Mouse (Mus musculus) midbrain, embryonic 10.5 days (tissue): ENCODE results near the gene Bnipl. TPM values are rescaled to one million over a fixed set of nuclear protein-coding genes. Genes with fewer than 3 reads are reported as not detected.

ENCODE experiments used
- DNase-seq: peaks from one replicate; pipeline ENCODE4 v3.0.0-alpha.2; 2017; ENCODE audit warnings: low spot score
- H3K27ac ChIP-seq: fragments of 300-500 bp; sonication (generic); replicated peaks from 2 replicates; pipeline ENCODE4 v1.5.1; 2016; ENCODE audit warnings: mild to moderate bottlenecking
- H3K27me3 ChIP-seq: fragments of 300-500 bp; sonication (generic); 2 replicates; pipeline ENCODE4 v1.6.1; 2016; ENCODE audit warnings: low read depth, mild to moderate bottlenecking; ENCODE audit not compliant: poor library complexity, severe bottlenecking
- H3K36me3 ChIP-seq: fragments of 300-500 bp; sonication (generic); 2 replicates; pipeline ENCODE4 v1.6.1; 2016; ENCODE audit warnings: mild to moderate bottlenecking, moderate library complexity
- H3K4me1 ChIP-seq: fragments of 300-500 bp; sonication (generic); 2 replicates; pipeline ENCODE4 v1.6.1; 2016
- H3K4me3 ChIP-seq: fragments of 300-500 bp; sonication (generic); 2 replicates; pipeline ENCODE4 v1.5.1; 2016; ENCODE audit warnings: mild to moderate bottlenecking, moderate library complexity
- H3K9me3 ChIP-seq: fragments of 300-500 bp; sonication (generic); replicated peaks from 2 replicates; pipeline ENCODE4 v1.6.1; 2016; ENCODE audit warnings: mild to moderate bottlenecking
- WGBS: fragments of 180-500 bp; shearing (Covaris S2); methylation state at CpG from one replicate; pipeline ENCODE4 v1.1.7; 2016; 5-methylcytosine and 5-hydroxymethylcytosine counted together
- polyA plus RNA-seq: library from polyadenylated mRNA; unstranded; fragments of >200 nt; fragmentation: Nextera tagmentation; extraction: Ambion mirVana; gene quantifications from 2 replicates; pipeline ENCODE4 v1.2.1, GENCODE M21; 2016

Gene Bnipl
- polyA plus RNA-seq, 1 experiment from 2014 or later = 0.09 TPM

DNA sequence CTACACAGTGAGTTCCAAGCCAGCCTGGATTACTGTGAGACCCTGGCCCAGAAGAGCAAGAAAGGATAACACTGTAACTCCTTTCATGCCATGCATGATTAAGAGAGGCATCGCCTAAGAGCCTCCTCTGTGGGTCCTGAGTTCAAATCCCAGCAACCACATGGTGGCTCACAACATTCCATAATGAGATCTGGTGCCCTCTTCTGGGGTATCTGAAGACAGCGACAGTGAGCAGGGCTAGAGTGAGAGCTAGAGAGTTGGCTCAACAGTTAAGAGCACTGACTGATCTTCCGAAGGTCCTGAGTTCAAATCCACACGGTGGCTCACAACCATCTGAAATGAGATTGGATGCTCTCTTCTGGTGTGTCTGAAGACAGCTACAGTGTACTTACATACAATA, 23.5 kb upstream of the Bnipl start:
- WGBS = 94% methylated on average over 4 of the region's 4 CpGs
- Histone ChIP-seq H3K27me3 (no peaks in the 10 kb centered on the region), H3K4me1 (peaks cover 2% of the 10 kb centered on the region; the same call in 1 of the 2 replicates), H3K36me3 (peaks cover 8% of the 10 kb centered on the region; the same call in 1 of the 2 replicates), H3K27ac (no peak overlapping the region), H3K4me3 (no peak overlapping the region), H3K9me3 (no peaks in the 10 kb centered on the region)
- no peak for DNase-seq

GRCm38 (mm10) chr3:95273471-95273870, 22.5 kb upstream of the Bnipl start:
- Histone ChIP-seq H3K36me3 (peaks cover 18% of the 10 kb centered on the region), H3K4me3 (no peak overlapping the region), H3K27me3 (no peaks in the 10 kb centered on the region), H3K9me3 (no peaks in the 10 kb centered on the region), H3K27ac (no peak overlapping the region), H3K4me1 (peaks cover 2% of the 10 kb centered on the region; the same call in 1 of the 2 replicates)
- WGBS = 92% methylated on average over 5 of the region's 5 CpGs
- DNase-seq = no peak

DNA sequence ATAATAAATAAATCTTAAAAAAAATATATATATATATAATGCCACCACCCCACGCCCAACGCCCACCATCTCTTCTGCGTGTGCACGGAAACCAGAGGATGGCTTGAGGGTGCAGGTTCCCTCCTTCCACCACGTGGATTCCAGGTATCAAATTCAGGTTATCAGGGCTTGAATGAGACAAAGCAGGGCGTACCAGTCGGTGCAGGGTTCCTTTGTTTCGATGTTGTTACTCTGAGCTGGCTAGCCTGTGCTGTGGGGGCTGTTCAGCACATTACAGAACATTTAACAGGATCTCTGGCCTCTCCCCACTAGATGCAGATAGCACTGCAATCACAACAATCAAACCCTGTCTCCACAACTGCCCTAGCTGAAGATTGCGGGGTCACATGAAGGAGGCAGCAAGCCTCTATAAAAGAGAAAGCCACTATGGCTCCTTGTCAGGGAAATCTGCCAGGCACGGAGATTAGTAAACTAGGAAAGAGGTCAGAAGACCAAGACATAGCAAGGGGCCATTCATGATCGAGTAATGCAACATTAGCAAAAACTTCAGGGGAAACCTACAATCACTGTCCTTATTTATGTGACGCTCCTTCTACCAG, 19.9 kb upstream of the Bnipl start:
- DNase-seq = no peak
- no peak overlapping the region for H3K4me3 ChIP-seq
- WGBS = 88% methylated on average over 12 of the region's 12 CpGs
- H3K27me3 ChIP-seq = no peaks in the 10 kb centered on the region
- peaks cover 43% of the 10 kb centered on the region for H3K36me3 ChIP-seq
- no peaks in the 10 kb centered on the region for H3K4me1 ChIP-seq
- no peak overlapping the region for H3K27ac ChIP-seq
- H3K9me3 ChIP-seq = no peaks in the 10 kb centered on the region

- Histone ChIP-seq H3K27ac (no peak overlapping the region), H3K4me1 (no peaks in the 10 kb centered on the region), H3K36me3 (peaks cover 50% of the 10 kb centered on the region), H3K9me3 (no peaks in the 10 kb centered on the region), H3K27me3 (no peaks in the 10 kb centered on the region), H3K4me3 (no peak overlapping the region)
- no peak for DNase-seq
- WGBS = 91% methylated on average over 5 of the region's 5 CpGs
Measured at GRCm38 (mm10) chr3:95269789-95270188, 18.8 kb upstream of the Bnipl start.

DNA sequence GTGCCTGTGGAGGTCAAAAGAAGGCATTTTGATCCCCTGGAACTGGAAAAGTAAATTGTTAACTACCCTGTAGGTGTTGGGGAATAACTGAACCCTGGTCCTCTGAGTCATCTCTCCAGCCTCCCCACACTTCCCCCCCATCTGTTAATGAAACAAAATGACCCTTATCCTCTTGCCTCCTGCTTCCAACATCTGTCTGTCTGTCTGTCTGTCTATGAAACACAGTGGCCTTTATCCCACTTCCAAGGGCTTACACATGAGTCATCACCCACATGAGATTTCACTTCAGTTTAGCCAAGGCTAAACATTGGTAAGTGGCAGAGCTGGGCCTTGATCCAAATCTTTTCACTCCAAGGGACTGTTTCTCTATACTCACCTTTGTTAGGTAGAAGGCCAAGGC, 16.9 kb upstream of the Bnipl start:
- no peaks in the 10 kb centered on the region for H3K27me3 ChIP-seq
- peaks cover 6% of the 10 kb centered on the region; the same call in 1 of the 2 replicates for H3K4me1 ChIP-seq
- no peak overlapping the region for H3K27ac ChIP-seq
- no peak for DNase-seq
- H3K4me3 ChIP-seq = no peak overlapping the region
- peaks cover 61% of the 10 kb centered on the region for H3K36me3 ChIP-seq
- no peaks in the 10 kb centered on the region for H3K9me3 ChIP-seq

DNA sequence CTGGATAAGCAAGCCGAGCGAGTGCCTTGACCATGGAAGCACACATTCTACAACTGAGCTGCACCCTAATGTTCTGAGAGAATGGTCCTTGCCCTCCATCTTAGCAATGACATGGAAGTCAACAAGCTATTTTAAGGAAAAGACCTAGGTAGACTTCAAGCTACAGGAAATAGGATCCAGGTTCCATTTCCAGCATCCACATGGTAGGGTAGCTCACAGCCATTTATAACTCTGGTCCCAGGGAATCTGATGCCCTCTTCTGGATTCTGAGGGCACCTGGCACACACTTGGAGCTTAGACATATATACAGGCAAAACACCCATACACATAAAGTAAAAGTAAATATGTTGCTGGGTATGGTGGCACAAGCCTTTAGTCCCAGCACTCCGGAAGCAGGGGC, 15.1 kb upstream of the Bnipl start:
- H3K36me3 ChIP-seq = peaks cover 78% of the 10 kb centered on the region
- no peak overlapping the region for H3K4me3 ChIP-seq
- 94% methylated on average over 3 of the region's 3 CpGs for WGBS

GRCm38 (mm10) chr3:95264724-95265123, 13.7 kb upstream of the Bnipl start:
- DNase-seq = no peak
- 83% methylated on average over 1 of the region's 1 CpGs for WGBS
- H3K36me3 ChIP-seq = peaks cover 91% of the 10 kb centered on the region

More for the DNA sequence above, 15.1 kb upstream of the Bnipl start:
- no peak for DNase-seq
- H3K27me3 ChIP-seq = no peaks in the 10 kb centered on the region
- no peaks in the 10 kb centered on the region for H3K9me3 ChIP-seq
- H3K4me1 ChIP-seq = peaks cover 6% of the 10 kb centered on the region; the same call in 1 of the 2 replicates
- no peak overlapping the region for H3K27ac ChIP-seq

GRCm38 (mm10) chr3:95263089-95263739, 12.2 kb upstream of the Bnipl start:
- H3K36me3 ChIP-seq = peaks cover 92% of the 10 kb centered on the region
- WGBS = 47% methylated on average over 11 of the region's 11 CpGs

More at GRCm38 (mm10) chr3:95264724-95265123, 13.7 kb upstream of the Bnipl start:
- Histone ChIP-seq H3K4me1 (peaks cover 6% of the 10 kb centered on the region; the same call in 1 of the 2 replicates), H3K27ac (no peak overlapping the region), H3K4me3 (no peak overlapping the region), H3K9me3 (no peaks in the 10 kb centered on the region), H3K27me3 (no peaks in the 10 kb centered on the region)

DNA sequence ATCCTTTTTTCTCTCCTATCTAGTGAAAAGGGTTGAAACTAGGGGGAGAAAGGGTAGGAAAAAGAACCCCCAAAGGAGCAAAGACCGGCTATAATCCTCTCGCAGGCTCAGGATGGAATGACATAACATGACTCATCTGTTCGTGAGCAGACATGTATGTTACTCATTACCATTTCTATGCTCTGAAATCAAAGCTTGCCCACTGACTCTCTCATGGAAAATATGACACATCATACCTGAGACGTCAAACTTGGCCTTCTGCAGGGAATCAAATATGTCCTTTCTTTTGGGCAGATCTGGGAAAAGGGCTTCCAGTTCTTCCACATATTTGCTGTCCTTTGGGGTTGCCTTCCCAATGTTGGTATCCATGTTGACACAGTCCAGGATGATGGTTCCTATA, 11.0 kb upstream of the Bnipl start:
- H3K36me3 ChIP-seq = peaks cover 92% of the 10 kb centered on the region
- WGBS = 94% methylated on average over 4 of the region's 4 CpGs
- no peak overlapping the region for H3K4me3 ChIP-seq
- no peak for DNase-seq
- peaks cover 6% of the 10 kb centered on the region; the same call in 1 of the 2 replicates for H3K4me1 ChIP-seq
- no peak overlapping the region for H3K27ac ChIP-seq
- no peaks in the 10 kb centered on the region for H3K9me3 ChIP-seq
- H3K27me3 ChIP-seq = no peaks in the 10 kb centered on the region

More at GRCm38 (mm10) chr3:95263089-95263739, 12.2 kb upstream of the Bnipl start:
- Histone ChIP-seq H3K4me3 (no peak overlapping the region), H3K9me3 (no peaks in the 10 kb centered on the region), H3K4me1 (peaks cover 6% of the 10 kb centered on the region; the same call in 1 of the 2 replicates), H3K27ac (no peak overlapping the region; the same call in 1 of the 2 replicates), H3K27me3 (no peaks in the 10 kb centered on the region)
- peak; percentile 64 for DNase-seq

DNA sequence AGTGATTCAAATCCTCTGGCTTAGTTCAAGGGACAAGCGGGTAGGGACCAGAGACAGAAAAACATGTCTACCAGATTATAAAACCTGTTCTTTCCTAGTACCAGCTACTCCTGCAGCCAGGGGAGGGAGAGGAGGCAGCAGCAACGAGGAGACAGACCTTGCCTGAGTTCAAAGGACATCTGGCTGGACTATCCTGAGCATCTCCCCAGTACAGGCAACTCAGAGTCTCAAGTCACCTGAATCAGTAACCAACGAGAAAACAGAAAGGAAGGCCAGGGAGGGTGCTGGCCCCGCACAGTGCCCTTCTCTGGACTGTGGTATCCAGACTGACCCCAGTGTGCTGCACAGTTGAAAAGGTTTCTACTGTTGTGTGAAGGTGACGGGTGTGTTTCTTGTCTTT, 5.9 kb upstream of the Bnipl start:
- DNase-seq = no peak
- H3K27me3 ChIP-seq = no peaks in the 10 kb centered on the region
- 86% methylated on average over 5 of the region's 5 CpGs for WGBS
- no peaks in the 10 kb centered on the region for H3K9me3 ChIP-seq
- H3K27ac ChIP-seq = no peak overlapping the region
- peaks cover 96% of the 10 kb centered on the region for H3K36me3 ChIP-seq
- no peak overlapping the region for H3K4me3 ChIP-seq
- H3K4me1 ChIP-seq = no peaks in the 10 kb centered on the region

DNA sequence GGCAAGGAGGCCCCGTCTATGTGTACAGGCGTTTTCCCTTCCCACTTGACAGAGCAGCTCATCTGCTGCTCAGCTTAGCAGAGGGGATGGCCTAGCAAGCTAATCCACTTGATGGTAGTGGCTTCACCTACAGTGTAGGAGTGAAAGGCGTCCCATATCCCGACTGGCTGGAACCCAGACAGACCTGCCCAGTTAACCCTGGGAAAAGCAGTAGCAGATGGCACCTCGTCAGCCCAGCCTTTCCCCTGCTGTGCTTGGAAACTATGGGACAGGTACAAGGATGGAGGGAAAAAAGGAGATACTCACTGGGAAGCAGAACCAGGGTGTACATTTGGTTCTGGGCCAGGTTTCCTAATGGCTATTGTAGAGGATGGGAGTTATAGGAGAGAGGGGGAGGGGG, 632 bp downstream of the Bnipl start:
- WGBS = 82% methylated on average over 5 of the region's 5 CpGs
- DNase-seq = no peak

DNA sequence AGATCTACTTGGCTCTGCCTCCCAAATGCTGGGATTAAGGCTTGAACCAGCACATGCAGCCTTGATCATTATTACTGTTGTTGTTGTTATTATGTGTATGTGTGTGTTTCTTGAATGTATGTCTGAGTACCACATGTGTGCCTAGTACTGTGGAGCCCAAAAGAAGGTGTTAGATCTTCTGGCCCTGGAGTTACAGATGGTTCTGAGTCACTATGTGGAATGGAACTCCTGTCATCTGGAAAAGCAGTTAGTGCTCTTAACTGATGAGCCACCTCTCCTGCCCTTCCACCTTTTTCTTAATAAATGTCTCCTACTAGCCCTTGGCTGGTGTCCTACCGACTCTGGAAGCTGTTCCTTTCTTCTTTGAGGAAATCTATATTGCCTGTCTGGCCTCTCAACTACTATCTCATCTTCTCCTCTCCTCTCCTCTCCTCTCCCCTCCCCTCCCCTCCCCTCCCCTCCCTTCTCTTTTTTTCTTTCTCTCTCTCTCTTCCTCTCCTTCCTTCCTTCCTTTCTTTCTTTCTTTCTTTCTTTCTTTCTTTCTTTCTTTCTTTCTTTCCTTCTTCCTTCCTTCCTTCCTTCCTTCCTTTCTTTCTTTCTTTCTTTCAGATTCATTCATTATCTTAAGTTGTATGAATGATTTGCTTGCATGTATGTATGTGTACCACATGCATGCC, 3.2 kb downstream of the Bnipl start:
- Histone ChIP-seq H3K4me3 (no peak overlapping the region), H3K27me3 (no peaks in the 10 kb centered on the region), H3K4me1 (no peaks in the 10 kb centered on the region), H3K9me3 (no peaks in the 10 kb centered on the region), H3K27ac (no peak overlapping the region), H3K36me3 (peaks cover 15% of the 10 kb centered on the region)
- WGBS = 70% methylated on average over 1 of the region's 1 CpGs
- DNase-seq = no peak

More for the DNA sequence above, 632 bp downstream of the Bnipl start:
- H3K27ac ChIP-seq = no peak overlapping the region
- H3K36me3 ChIP-seq = peaks cover 36% of the 10 kb centered on the region
- H3K4me3 ChIP-seq = no peak overlapping the region
- H3K9me3 ChIP-seq = no peaks in the 10 kb centered on the region
- H3K27me3 ChIP-seq = no peaks in the 10 kb centered on the region
- H3K4me1 ChIP-seq = no peaks in the 10 kb centered on the region
